Mouse (Mus musculus): ENCODE results near the gene Zg16.
A peak's percentile ranks its signal among the peaks of the same experiment; 100 is the strongest.

The Zg16 gene

GRCm38 (mm10) chr7:127021563-127022527 is 65.3 kb downstream of the Zg16 start:
- no peak for DNase-seq (ENCODE audit: low read depth, low spot score)

GRCm38 (mm10) chr7:127020901-127021562 is 66.1 kb downstream of the Zg16 start, which contains the start of the genes Gm42742 and Prrt2:
Gm42742 (minus strand) TSS chr7:127021097.
Prrt2 (minus strand) TSS chr7:127021211.
- no peak for DNase-seq (ENCODE audit: low read depth, low spot score)

GRCm38 (mm10) chr7:127020491-127020890 is 66.6 kb downstream of the Zg16 start:
- no peak for DNase-seq (ENCODE audit: low read depth, low spot score)

- DNase-seq (ENCODE audit: low read depth, low spot score) = no peak
These were observed 67.1 kb downstream of the Zg16 start for GRCm38 (mm10) chr7:127020031-127020430.

GRCm38 (mm10) chr7:127019306-127019960 is 67.7 kb downstream of the Zg16 start:
- no peak for DNase-seq (ENCODE audit: low read depth, low spot score)

- DNase-seq (ENCODE audit: low read depth, low spot score) = no peak
These were observed 68.5 kb downstream of the Zg16 start for GRCm38 (mm10) chr7:127018416-127019305.

GRCm38 (mm10) chr7:127017950-127018345 is 69.2 kb downstream of the Zg16 start:
- no peak for DNase-seq (ENCODE audit: low read depth, low spot score)

- DNase-seq (ENCODE audit: low read depth, low spot score) = peak; percentile 98
These were observed 69.9 kb downstream of the Zg16 start, which contains the start of gene Pagr1a for GRCm38 (mm10) chr7:127016971-127017949. Pagr1a (minus strand) TSS chr7:127017352.

GRCm38 (mm10) chr7:127016486-127016938 is 70.6 kb downstream of the Zg16 start:
- no peak for DNase-seq (ENCODE audit: low read depth, low spot score)

- DNase-seq (ENCODE audit: low read depth, low spot score) = no peak
These were observed 70.8 kb downstream of the Zg16 start, which contains the start of gene Pagr1b for GRCm38 (mm10) chr7:127016481-127016485. Pagr1b (minus strand) TSS chr7:127016484.

GRCm38 (mm10) chr7:127016081-127016480 is 71.0 kb downstream of the Zg16 start:
- DNase-seq (ENCODE audit: low read depth, low spot score) = no peak

- DNase-seq (ENCODE audit: low read depth, low spot score) = no peak
These were observed 72.1 kb downstream of the Zg16 start for GRCm38 (mm10) chr7:127014993-127015392.

GRCm38 (mm10) chr7:127014320-127014719 is 72.8 kb downstream of the Zg16 start, which contains the start of gene Mvp:
Mvp (minus strand) TSS chr7:127014621.
- no peak for DNase-seq (ENCODE audit: low read depth, low spot score)

- DNase-seq (ENCODE audit: low read depth, low spot score) = no peak
These were observed 73.7 kb downstream of the Zg16 start for GRCm38 (mm10) chr7:127013385-127013784.

GRCm38 (mm10) chr7:127012845-127013244 is 74.3 kb downstream of the Zg16 start:
- no peak for DNase-seq (ENCODE audit: low read depth, low spot score)

GRCm38 (mm10) chr7:127012374-127012773 is 74.8 kb downstream of the Zg16 start:
- no peak for DNase-seq (ENCODE audit: low read depth, low spot score)

- DNase-seq (ENCODE audit: low read depth, low spot score) = no peak
These were observed 75.4 kb downstream of the Zg16 start for GRCm38 (mm10) chr7:127011717-127012116.

GRCm38 (mm10) chr7:127011051-127011450 is 76.1 kb downstream of the Zg16 start:
- no peak for DNase-seq (ENCODE audit: low read depth, low spot score)

GRCm38 (mm10) chr7:127009307-127010085 is 77.6 kb downstream of the Zg16 start:
- DNase-seq (ENCODE audit: low read depth, low spot score) = no peak

Data from WW6 (cell line).